Mouse (Mus musculus): ENCODE measurements around the gene Fkbpl.

Fkbpl gene

DNA sequence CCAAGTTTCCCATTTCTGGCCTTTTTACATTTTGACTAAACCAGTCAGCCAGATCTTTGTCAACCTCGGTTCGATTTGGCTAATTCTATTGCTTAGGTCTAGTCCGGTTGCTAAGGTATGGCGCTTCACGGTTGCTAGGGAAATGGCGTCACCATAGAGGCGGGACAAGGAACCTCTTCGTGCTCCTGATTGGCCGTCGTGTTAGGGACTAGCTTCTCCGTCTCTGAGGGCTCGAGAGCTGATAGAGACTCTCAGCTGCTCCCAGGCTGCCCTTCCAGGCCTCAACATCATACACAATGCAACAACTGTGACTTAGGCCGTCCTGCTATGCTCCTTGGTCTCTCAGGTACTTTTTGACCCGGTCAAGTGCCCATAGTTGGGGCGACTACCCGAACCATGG is at the start of gene Fkbpl:
Gene Fkbpl, plus strand, starts transcription at position 157 of the 400 bp plus-strand sequence.
- in situ Hi-C loops (cut with MboI; ENCODE audit: low pct_unique_long_range_greater_than_20kb in 1 of 2, low sequenced_read_pairs in 2 of 2, unreplicated experiment in 1 of 2): loop anchor here in 1 of 2 experiments (10.0 kb wide), 1 partner anchor 300 kb away; no protein-coding TSS in a partner anchor

DNA sequence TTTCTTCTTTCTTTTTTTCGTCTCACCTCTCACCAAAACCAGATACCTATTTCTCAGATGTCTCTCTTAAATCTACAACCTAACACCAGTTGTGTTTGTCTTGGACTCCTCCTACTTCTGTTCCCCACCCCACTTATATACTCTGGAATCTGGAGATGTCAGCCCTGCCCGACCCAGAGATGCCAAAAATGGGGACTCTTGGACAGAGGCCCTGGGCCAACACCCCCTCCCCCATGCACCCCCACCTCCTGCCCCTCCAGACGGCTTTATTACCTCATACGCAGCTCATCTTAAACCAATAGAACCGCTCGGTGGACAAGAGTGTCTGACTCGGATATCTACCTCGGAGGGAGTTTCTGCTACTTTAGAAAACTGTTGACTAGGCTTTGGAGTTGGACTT is 48.5 kb upstream of the Fkbpl start:
- in situ Hi-C loops (cut with MboI; ENCODE audit: low pct_unique_long_range_greater_than_20kb in 1 of 2, low sequenced_read_pairs in 2 of 2, unreplicated experiment in 1 of 2): no loop called here

DNA sequence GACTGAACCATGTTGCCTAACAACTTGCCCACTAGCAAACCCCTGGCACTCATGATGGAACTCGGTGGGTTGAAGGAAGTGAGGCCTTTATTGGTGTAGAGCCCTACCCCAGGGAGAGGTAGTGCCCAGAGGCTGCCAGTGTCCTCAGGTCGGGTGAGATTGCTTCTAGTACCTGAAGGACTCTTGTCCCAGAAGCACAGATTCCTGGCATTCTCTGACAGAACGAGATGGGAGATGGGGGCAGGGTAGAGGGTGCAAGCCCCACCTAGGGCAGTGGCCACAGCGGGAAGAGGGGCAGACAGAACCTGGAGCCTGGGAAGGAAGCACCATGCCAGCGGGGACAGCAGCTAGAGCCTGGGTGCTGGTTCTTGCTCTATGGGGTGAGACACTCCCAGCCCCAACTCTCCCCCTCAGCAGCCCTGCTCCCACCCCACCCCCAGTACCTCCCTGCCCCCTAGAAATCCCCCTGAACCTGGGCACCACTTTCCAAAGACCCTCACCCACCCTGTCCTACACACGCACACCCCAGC is 46.9 kb upstream of the Fkbpl start, which contains the start of gene Ager:
Gene Ager, plus strand, starts transcription at position 297 of the 530 bp plus-strand sequence.
- in situ Hi-C loops (cut with MboI; ENCODE audit: low pct_unique_long_range_greater_than_20kb in 1 of 2, low sequenced_read_pairs in 2 of 2, unreplicated experiment in 1 of 2): no loop called here

DNA sequence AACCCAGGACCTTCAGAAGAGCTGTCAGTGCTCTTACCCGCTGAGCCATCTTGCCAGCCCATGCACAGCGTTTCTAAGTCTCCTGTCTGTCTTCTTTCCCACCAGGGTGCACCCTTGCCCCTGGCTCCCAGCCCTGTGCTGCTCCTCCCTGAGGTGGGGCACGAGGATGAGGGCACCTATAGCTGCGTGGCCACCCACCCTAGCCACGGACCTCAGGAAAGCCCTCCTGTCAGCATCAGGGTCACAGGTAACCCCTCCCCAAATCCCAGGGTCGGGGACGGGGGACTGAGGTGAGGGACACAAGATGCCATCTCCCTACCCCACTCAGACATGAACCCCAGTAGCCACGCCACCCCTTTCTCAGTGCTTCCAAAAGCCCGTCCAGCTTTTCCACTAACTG is 44.7 kb upstream of the Fkbpl start:
- in situ Hi-C loops (cut with MboI; ENCODE audit: low pct_unique_long_range_greater_than_20kb in 1 of 2, low sequenced_read_pairs in 2 of 2, unreplicated experiment in 1 of 2): no loop called here

DNA sequence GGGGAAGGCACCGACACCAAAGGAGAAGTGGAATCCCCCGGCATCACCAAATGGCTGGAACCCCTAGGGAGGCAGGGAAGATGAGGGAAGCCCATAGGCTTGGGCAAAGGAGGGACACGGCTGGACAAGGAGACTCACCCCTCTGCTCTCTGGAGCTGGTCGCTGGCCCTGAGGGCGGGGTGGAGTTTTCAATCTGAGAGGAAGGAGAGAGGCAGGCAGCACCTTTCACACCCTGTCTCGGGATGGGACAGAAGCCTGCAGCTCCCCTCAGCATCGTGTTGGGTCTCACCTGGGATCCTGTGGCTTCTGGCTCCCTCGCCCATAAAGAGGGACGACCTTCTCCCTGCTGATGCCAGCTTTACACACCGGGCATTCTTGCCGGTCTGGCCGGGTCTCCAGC is 42.8 kb upstream of the Fkbpl start:
- in situ Hi-C loops (cut with MboI; ENCODE audit: low pct_unique_long_range_greater_than_20kb in 1 of 2, low sequenced_read_pairs in 2 of 2, unreplicated experiment in 1 of 2): no loop called here

- in situ Hi-C loops (cut with MboI; ENCODE audit: low pct_unique_long_range_greater_than_20kb in 1 of 2, low sequenced_read_pairs in 2 of 2, unreplicated experiment in 1 of 2): no loop called here
Measured at GRCm38 (mm10) chr17:34603375-34604060, 41.0 kb upstream of the Fkbpl start, which contains the start of gene Rnf5. TSS of gene Rnf5 (minus strand) at chr17:34603690.

- in situ Hi-C loops (cut with MboI; ENCODE audit: low pct_unique_long_range_greater_than_20kb in 1 of 2, low sequenced_read_pairs in 2 of 2, unreplicated experiment in 1 of 2): no loop called here
Measured at GRCm38 (mm10) chr17:34604061-34604508, 40.5 kb upstream of the Fkbpl start, which contains the start of gene Agpat1. TSS of gene Agpat1 (plus strand) at chr17:34604262.

- in situ Hi-C loops (cut with MboI; ENCODE audit: low pct_unique_long_range_greater_than_20kb in 1 of 2, low sequenced_read_pairs in 2 of 2, unreplicated experiment in 1 of 2): no loop called here
Measured at GRCm38 (mm10) chr17:34604511-34605237, 39.9 kb upstream of the Fkbpl start.

DNA sequence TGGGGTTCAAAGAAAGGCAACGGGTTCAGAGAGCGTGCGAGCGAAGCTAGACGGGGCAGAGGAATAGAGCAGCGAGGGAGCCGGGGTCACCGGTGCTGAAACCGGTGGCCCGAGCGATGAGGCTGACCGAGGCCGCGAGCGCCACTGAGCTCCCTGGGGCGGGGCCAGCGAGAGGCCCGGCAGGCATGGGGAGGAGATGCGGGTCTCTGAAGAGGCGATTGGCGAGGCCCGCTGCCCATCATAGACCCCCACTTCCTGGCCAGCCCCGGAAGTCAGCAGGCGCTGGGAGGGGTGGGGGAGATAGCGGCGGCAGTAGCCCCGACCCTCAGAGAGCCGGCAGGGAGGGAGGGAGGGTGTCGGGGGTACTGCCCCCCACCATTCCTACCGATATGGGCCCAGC is 39.0 kb upstream of the Fkbpl start:
- in situ Hi-C loops (cut with MboI; ENCODE audit: low pct_unique_long_range_greater_than_20kb in 1 of 2, low sequenced_read_pairs in 2 of 2, unreplicated experiment in 1 of 2): no loop called here

DNA sequence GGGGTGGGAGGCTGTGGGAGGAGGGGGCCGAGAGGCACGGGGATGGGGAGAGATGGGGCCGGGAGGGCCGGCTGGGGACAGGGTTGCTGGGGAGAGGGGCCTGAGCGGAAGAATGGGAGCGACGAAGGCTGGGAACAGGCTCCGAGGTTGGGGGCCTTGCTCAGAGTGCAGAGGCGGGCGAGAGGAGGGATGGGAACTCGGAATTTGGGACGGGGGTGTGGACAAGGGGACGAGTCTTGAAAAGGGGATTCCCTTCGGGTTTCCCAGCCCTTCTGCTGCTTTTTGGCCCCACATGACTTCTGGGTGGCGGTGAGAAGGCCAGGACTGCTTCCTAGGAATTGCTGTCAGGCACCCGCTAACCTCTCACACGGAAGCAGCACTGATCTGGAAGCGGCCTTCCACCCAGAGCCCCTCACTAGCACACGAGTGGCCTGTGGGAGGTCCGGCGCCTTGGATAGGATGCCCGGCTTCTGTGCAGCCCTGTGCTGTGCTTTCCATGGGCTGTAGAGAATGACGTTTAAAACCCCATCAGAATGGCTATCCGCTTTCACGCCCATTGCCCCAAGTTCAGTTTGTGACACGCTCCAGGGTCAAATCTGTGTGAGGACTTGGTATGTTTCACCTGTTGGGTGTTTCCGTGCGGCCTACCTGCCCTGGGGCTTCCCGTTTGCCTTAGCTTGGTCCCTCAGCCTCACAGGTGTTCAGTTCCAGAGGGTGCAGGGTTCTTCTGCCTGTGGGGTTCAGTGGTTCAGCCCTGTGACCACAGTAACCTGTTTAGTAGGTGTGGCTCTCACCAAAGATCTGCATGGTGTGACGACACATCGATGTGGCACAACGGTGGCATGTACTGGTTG is 38.2 kb upstream of the Fkbpl start:
- in situ Hi-C loops (cut with MboI; ENCODE audit: low pct_unique_long_range_greater_than_20kb in 1 of 2, low sequenced_read_pairs in 2 of 2, unreplicated experiment in 1 of 2): no loop called here

DNA sequence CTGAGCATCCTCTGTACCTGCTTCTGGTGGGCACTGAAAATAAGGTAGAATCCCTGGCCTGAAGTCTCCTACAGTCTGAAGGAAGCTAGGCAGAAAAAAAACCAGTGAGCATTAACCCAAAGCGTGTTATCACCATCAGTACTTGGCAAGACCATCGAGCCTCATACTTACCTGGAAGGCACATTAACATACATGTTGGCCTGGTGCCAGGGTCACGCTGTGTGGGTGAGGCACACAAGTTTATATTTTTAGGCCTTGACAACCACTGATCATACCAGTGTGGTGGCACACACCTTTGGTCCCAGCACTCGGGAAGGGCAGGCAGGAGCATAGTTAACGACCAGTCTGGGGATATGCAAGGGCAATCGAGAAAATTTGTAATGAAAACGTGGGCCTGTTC is 36.6 kb upstream of the Fkbpl start:
- in situ Hi-C loops (cut with MboI; ENCODE audit: low pct_unique_long_range_greater_than_20kb in 1 of 2, low sequenced_read_pairs in 2 of 2, unreplicated experiment in 1 of 2): no loop called here

GRCm38 (mm10) chr17:34611050-34611449 is 33.5 kb upstream of the Fkbpl start:
- in situ Hi-C loops (cut with MboI; ENCODE audit: low pct_unique_long_range_greater_than_20kb in 1 of 2, low sequenced_read_pairs in 2 of 2, unreplicated experiment in 1 of 2): no loop called here

DNA sequence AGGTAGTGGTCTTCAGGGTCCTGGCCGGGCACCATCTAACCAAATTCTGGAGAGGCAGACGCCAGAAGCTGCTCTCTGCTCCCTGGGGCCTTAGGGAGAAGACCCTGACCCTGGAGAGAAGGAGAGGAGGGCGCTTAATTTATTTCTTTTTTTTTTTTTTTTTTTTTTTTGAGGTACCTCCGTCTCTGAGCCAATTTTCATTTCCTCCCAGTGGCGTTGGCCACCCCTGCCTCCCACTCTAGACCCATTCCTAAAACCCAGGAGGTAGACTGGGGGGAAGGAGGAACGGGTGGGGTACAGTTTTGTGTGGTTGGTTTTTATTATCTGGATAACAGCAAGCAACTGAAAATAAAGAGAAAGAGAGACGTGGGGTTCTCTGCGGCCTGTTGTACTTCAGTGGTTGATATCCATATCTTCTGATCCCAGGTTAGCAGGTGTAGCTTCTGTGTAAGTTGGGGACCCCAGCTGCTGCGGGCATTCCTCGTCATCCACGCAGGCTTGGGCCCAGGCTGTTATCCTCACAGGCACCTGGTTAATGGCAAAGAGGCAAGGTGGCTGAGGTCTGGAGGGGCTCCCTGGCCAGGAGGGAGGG is 31.4 kb upstream of the Fkbpl start:
- in situ Hi-C loops (cut with MboI; ENCODE audit: low pct_unique_long_range_greater_than_20kb in 1 of 2, low sequenced_read_pairs in 2 of 2, unreplicated experiment in 1 of 2): no loop called here

DNA sequence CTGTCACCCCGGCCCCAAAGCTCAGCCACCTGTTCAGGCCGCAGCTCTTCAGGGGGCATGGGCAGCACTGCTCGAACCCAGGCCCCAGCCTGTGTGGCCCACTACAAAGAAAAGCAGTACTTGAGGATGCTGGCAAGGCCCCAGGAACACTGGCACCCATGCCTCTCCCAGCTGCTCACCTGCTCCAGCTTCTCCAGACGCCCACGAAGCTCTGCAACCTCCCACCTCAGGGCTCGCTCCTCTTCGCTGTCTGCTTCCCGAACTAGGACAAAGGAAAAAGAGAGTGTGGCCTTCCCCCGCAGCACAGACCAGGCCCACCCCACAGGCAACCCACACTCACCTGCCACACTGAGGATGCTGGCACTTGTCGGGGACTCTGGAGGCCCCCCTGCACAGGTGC is 30.7 kb upstream of the Fkbpl start:
- in situ Hi-C loops (cut with MboI; ENCODE audit: low pct_unique_long_range_greater_than_20kb in 1 of 2, low sequenced_read_pairs in 2 of 2, unreplicated experiment in 1 of 2): no loop called here

DNA sequence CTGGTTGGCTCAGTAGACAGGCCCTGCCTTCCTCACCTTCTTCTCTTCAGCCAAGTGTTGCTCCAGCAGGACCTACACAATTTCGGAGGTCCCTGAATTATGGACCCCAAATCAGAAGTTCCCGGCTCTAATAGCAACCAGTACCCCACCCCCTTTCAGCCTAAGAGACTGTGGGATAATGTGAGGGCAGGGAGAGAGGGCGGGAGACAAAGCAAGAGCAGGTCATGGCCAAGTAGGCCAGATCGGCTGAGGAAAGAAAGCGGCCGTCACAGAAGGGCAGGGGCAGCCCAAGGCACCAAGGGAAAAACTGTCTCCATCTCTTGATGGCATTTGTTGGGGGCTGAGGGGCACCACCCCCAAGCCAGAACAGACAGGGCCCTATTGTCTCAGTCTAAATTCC is 28.7 kb upstream of the Fkbpl start, which contains the start of gene Egfl8:
Gene Egfl8, minus strand, starts transcription at position 101 of the 400 bp plus-strand sequence.
- in situ Hi-C loops (cut with MboI; ENCODE audit: low pct_unique_long_range_greater_than_20kb in 1 of 2, low sequenced_read_pairs in 2 of 2, unreplicated experiment in 1 of 2): no loop called here

- in situ Hi-C loops (cut with MboI; ENCODE audit: low pct_unique_long_range_greater_than_20kb in 1 of 2, low sequenced_read_pairs in 2 of 2, unreplicated experiment in 1 of 2): no loop called here
Measured at GRCm38 (mm10) chr17:34618999-34619398, 25.6 kb upstream of the Fkbpl start.

- in situ Hi-C loops (cut with MboI; ENCODE audit: low pct_unique_long_range_greater_than_20kb in 1 of 2, low sequenced_read_pairs in 2 of 2, unreplicated experiment in 1 of 2): no loop called here
Measured at GRCm38 (mm10) chr17:34621006-34621405, 23.6 kb upstream of the Fkbpl start.

GRCm38 (mm10) chr17:34623161-34623560 is 21.4 kb upstream of the Fkbpl start:
- in situ Hi-C loops (cut with MboI; ENCODE audit: low pct_unique_long_range_greater_than_20kb in 1 of 2, low sequenced_read_pairs in 2 of 2, unreplicated experiment in 1 of 2): no loop called here

Data from mouse embryonic stem cell (cell line).